Mouse (Mus musculus) lung, adult 2 months (tissue): Measurements from ENCODE around the gene Hsd3b4.
"Not testable (repeated sequence)": the region's sequence is repeated elsewhere in the genome, so short reads cannot be mapped to it uniquely, and the experiment has no call there.

Experiments used
- CTCF ChIP-seq: fragments of 200-500 bp; IDR thresholded peaks from 2 replicates; pipeline ENCODE4 v1.5.1; 2011; ENCODE audit warnings: mild to moderate bottlenecking, low read length, control low read depth; ENCODE audit not compliant: insufficient read depth
- POLR2A ChIP-seq: fragments of 200-500 bp; IDR thresholded peaks from 2 replicates; pipeline ENCODE4 v1.6.1; 2011; ENCODE audit warnings: low read depth, mild to moderate bottlenecking, control low read depth, low read length, borderline replicate concordance; ENCODE audit errors: extremely low read depth

- not testable (repeated sequence) for TF ChIP-seq CTCF, POLR2A
Observed at GRCm38 (mm10) chr3:98469323-98469722, 41.0 kb downstream of the Hsd3b4 start.
